Mouse (Mus musculus) spleen, adult 2 months (tissue): Measurements from ENCODE around the gene Mapk8ip2. TPM values are rescaled to one million over a fixed set of nuclear protein-coding genes. Genes with fewer than 3 reads are reported as not detected.

Experiments
- DNase-seq, 2 experiments: peaks; one replicate each; pipeline versions ENCODE4 v3.0.0 to v3.0.0-alpha.2; 2012 to 2021; ENCODE audit warnings: low spot score in 2 of 2, low read depth in 1 of 2
- H3K27ac ChIP-seq: fragments of 200-500 bp; 2 replicates; pipeline ENCODE4 v1.5.1; 2012; ENCODE audit warnings: low read length, inconsistent platforms; ENCODE audit not compliant: insufficient read depth
- H3K27me3 ChIP-seq: fragments of 200-500 bp; 2 replicates; pipeline ENCODE4 v1.6.1; 2012; ENCODE audit warnings: mild to moderate bottlenecking, moderate library complexity, low read length, inconsistent platforms; ENCODE audit not compliant: control insufficient read depth, insufficient read depth
- H3K36me3 ChIP-seq: fragments of 200-500 bp; 2 replicates; pipeline ENCODE4 v1.6.1; 2012; ENCODE audit warnings: mild to moderate bottlenecking, low read length, inconsistent platforms; ENCODE audit not compliant: control insufficient read depth, insufficient read depth
- H3K4me1 ChIP-seq: fragments of 200-500 bp; 2 replicates; pipeline ENCODE4 v1.6.1; 2011; ENCODE audit warnings: inconsistent platforms; ENCODE audit not compliant: control insufficient read depth, insufficient read depth, insufficient read length
- H3K4me3 ChIP-seq: fragments of 200-500 bp; 2 replicates; pipeline ENCODE4 v1.5.1; 2011; ENCODE audit warnings: mild to moderate bottlenecking, inconsistent platforms; ENCODE audit not compliant: insufficient read depth, insufficient read length; ENCODE audit errors: extremely low read depth
- CTCF ChIP-seq: fragments of 200-500 bp; IDR thresholded peaks from 2 replicates; pipeline ENCODE4 v1.5.1; 2011; ENCODE audit warnings: mild to moderate bottlenecking, inconsistent platforms; ENCODE audit not compliant: insufficient read depth, insufficient read length, insufficient replicate concordance; ENCODE audit errors: extremely low read depth
- POLR2A ChIP-seq: fragments of 200-500 bp; IDR thresholded peaks from 2 replicates; pipeline ENCODE4 v1.6.1; 2011; ENCODE audit warnings: low read depth, low read length, inconsistent platforms
- WGBS: fragments of 180-500 bp; shearing (Covaris S2); methylation state at CpG from one replicate; pipeline ENCODE4 v1.1.7; 2018; 5-methylcytosine and 5-hydroxymethylcytosine counted together
- polyA plus RNA-seq: library from polyadenylated mRNA; depleted of rRNA; stranded (reverse); fragments of >200 nt; gene quantifications from 2 replicates; pipeline ENCODE4 v1.2.3, GENCODE M21; 2012

Mapk8ip2 gene
- polyA plus RNA-seq, 1 experiment, result 0.02 TPM

- WGBS, result 92% methylated on average over 3 of the region's 3 CpGs
- DNase-seq, result no peak
- Histone ChIP-seq H3K27me3 (no peaks in the 10 kb centered on the region), H3K4me3 (no peak overlapping the region), H3K36me3 (no peaks in the 10 kb centered on the region), H3K4me1 (peaks cover 4% of the 10 kb centered on the region; the same call in 1 of the 2 replicates), H3K27ac (no peak overlapping the region)
- TF ChIP-seq POLR2A (no peak), CTCF (no peak)
Observed at GRCm38 (mm10) chr15:89478622-89479021, 24.9 kb downstream of the Mapk8ip2 start.

DNA sequence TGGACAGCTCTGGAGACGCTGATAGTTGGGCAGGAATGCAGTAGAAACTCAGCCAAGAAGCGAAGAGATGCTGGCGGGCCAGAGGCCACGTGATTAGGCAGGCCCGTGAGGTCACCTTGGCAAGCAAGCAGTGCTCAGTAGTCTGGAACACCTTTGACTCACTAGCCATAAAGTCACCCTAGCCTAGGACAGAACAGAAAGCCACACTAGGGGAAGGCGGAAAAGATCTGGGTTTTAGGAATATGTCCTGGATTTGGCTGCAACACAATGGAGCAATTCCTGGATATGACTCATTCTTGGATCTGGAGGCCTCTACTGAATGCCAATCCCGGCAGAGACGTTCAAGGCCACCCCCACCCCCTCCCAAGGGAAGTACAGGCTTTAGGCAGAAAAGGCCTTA, 26.9 kb downstream of the Mapk8ip2 start:
- no peak overlapping the region for H3K4me3 ChIP-seq
- no peak for TF ChIP-seq POLR2A
- TF ChIP-seq CTCF, result no peak
- no peak overlapping the region for H3K27ac ChIP-seq
- WGBS, result 91% methylated on average over 8 of the region's 8 CpGs
- no peak for DNase-seq
- H3K36me3 ChIP-seq, result no peaks in the 10 kb centered on the region
- H3K27me3 ChIP-seq, result no peaks in the 10 kb centered on the region
- H3K4me1 ChIP-seq, result peaks cover under 1% of the 10 kb centered on the region; the same call in 1 of the 2 replicates

DNA sequence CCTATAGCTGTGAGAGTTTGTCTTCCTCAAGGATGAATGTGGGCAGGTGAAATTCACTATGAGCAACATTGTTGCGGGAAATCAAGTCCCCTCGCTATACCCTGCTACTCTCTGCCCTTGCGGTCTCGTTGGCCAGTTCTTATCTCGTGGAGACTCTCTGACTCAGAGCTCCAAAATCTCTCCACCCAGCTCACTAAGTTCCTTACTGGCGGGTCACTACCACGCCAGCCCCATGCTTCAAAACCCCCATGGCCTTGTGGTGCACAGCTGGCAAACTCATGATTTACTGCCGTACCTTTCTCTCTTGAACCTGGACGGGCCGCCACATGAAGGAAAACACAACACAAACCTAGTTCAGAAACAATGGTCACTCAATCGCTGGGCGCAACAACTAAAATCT, 34.5 kb downstream of the Mapk8ip2 start:
- Histone ChIP-seq H3K4me3 (no peak overlapping the region; the same call in 1 of the 2 replicates), H3K36me3 (no peaks in the 10 kb centered on the region), H3K4me1 (no peaks in the 10 kb centered on the region), H3K27me3 (no peaks in the 10 kb centered on the region), H3K27ac (no peak overlapping the region)
- 83% methylated on average over 12 of the region's 12 CpGs for WGBS
- DNase-seq, result no peak
- TF ChIP-seq CTCF, result no peak
- TF ChIP-seq POLR2A, result no peak

DNA sequence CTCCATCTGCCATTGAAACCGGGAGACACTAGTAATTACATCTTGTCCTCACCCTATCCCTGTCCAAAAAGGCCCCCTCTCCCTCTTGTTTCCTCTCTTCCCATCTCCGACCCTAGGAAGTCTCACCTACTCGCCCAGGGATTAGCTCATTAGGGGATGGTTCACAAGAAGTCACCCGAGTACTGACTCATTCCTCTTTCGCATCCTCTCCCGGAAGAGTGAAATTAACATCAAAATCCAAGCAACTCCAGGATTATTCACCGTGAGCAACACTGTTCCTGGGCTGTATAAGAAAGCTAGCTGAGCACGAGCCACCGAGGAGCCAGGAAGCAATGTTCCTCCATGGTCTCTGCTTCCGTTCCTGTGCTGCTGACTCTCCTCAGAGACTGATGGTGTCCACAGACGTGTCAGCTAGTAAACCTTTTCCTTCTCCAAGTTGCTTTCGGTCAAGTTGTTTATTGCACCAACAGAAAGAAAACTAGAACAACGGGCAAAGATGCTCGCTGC, 35.0 kb downstream of the Mapk8ip2 start:
- Histone ChIP-seq H3K4me3 (no peak overlapping the region), H3K27me3 (no peaks in the 10 kb centered on the region), H3K36me3 (no peaks in the 10 kb centered on the region), H3K4me1 (no peaks in the 10 kb centered on the region), H3K27ac (no peak overlapping the region)
- TF ChIP-seq POLR2A (no peak), CTCF (no peak)
- DNase-seq, result no peak
- 72% methylated on average over 14 of the region's 14 CpGs for WGBS

- Histone ChIP-seq H3K27ac (no peak overlapping the region), H3K27me3 (peaks cover 12% of the 10 kb centered on the region), H3K4me3 (no peak overlapping the region), H3K4me1 (peaks cover 3% of the 10 kb centered on the region; the same call in 1 of the 2 replicates), H3K36me3 (no peaks in the 10 kb centered on the region)
- TF ChIP-seq CTCF (peak; percentile 30; the same call in 1 of the 2 replicates), POLR2A (no peak)
- WGBS, result 75% methylated on average over 4 of the region's 4 CpGs
- DNase-seq, result no peak
Observed at GRCm38 (mm10) chr15:89494970-89495369, 41.3 kb downstream of the Mapk8ip2 start.

GRCm38 (mm10) chr15:89496131-89496530, 42.4 kb downstream of the Mapk8ip2 start:
- Histone ChIP-seq H3K4me3 (no peak overlapping the region), H3K27me3 (peaks cover 16% of the 10 kb centered on the region), H3K27ac (no peak overlapping the region), H3K4me1 (peaks cover 3% of the 10 kb centered on the region; the same call in 1 of the 2 replicates), H3K36me3 (no peaks in the 10 kb centered on the region)
- 73% methylated on average over 4 of the region's 4 CpGs for WGBS
- no peak for TF ChIP-seq POLR2A
- no peak for TF ChIP-seq CTCF
- no peak for DNase-seq

DNA sequence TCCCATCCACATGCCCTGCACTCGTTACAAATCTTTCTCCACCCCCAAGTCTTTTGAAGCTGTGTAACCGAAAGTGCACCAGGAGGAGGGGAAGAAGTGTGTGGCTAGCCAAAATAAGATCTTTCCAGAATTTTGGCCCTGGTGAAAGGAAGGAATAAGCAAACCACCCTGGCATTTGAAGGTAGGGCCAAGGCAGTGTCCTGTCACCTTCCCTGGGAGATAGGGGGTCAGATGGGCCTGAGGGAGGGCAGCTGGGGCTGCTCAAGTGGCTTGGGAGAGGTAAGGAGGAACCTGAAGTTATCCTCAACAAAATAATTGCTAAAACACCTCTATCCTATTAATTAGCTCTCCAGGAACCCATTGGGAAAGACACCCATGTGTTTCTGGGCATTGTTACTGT, 43.1 kb downstream of the Mapk8ip2 start:
- 53% methylated on average over 2 of the region's 2 CpGs for WGBS
- Histone ChIP-seq H3K27ac (no peak overlapping the region), H3K4me3 (no peak overlapping the region), H3K27me3 (peaks cover 16% of the 10 kb centered on the region), H3K36me3 (no peaks in the 10 kb centered on the region), H3K4me1 (peaks cover 3% of the 10 kb centered on the region; the same call in 1 of the 2 replicates)
- no peak for DNase-seq
- TF ChIP-seq POLR2A (no peak), CTCF (no peak)
